Mouse (Mus musculus) cerebellum, postnatal 36 days (tissue): ENCODE results near the gene Sept8.

Experiments used
- DNase-seq, 2 experiments: peaks; one replicate each; pipeline ENCODE4 v3.0.0; 2021 to 2022; ENCODE audit warnings: mixed read lengths in 2 of 2

The Sept8 gene

DNA sequence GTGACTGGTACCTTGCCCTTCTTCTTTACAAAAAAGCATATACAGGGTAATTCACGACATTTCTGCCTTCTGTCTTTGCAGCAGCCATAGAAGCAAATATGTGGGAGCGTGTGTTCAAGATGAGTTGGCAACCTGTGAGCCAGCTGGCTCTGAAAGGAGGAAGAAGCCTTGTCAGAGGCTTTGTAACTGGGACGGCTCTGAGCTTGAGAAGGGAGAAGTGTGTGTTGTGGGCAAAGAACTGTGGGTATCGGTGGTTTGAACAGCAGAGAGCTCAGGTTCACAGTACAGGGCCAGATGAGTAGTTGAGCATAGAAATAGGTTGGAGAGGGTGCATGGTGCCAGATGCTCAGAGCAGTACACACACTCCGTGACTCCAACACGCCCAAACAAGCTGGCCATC lies 22.1 kb upstream of the Sept8 start:
- peak; percentile 29 to 35 for DNase-seq

DNA sequence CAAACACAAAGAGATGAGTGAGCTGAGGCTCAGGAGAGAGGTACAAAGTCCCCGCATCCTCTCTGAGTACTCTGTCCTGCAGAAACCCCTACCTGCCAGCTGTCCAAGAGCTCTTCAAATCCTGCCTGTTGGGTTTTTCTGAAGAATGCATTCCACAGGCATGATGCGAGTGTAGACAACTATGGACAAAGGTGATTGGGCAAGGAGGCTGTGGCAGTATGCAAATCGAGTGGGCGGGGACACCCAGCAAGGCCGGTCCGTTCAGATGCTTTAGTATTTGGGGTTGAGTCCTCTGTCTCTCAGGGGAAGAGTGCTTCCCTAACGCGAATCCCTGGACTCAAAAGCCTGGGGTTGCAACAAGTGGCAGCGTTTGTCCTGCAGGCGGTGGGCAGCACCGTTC lies 18.5 kb upstream of the Sept8 start:
- no peak for DNase-seq

DNA sequence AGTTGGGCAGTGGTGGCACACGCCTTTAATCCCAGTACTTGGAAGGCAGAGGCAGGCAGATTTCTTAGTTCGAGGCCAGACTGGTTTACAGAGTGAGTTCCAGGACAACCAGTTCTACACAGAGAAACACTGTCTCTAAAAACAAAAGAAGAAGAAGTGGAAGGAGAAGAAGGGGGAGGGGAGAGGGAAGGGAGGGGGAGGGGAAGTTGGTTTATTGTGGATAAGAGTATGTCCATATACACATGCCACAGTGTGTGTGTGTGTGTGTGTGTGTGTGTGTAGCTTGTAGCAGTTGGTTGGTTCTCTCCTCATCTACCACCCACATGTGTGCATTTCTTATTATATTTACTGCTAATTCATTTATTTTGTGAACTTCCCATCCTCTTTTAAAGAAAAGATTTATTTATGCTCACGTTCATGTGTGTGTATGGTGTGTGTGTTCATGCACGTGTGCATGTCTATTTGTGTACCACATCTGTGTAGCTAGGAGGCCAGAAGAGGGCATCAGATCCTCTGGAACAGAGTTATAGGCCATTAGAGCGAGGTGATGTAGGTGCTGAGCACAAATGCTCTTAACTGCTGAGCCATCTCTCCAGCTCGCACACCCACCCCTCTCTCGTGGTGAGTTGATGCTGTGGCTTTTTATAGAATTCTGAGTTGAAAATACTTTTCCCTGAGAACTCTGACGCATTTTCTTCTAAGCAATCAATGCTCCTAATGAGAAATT lies 16.9 kb upstream of the Sept8 start:
- no peak for DNase-seq

DNA sequence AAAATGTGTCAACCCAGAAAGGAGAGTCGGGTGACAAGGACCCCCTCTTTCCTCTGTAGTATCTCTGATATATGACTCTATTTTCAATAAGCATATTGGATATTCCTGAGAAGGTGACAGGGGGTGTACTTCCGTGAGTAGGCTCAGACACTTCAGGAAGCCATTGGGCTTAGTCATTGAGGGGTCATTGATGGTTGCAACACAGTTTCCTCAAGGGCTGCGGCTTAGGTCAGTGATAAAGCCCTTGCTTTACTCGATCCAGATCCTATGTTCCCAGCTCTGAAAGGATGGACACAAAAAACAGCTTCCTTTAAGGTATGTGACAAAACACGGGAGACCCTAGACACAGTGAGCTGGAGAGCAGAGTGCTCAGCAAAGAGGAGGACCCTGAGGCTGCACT lies 15.3 kb upstream of the Sept8 start:
- no peak for DNase-seq

GRCm38 (mm10) chr11:53504376-53504775 lies 14.7 kb upstream of the Sept8 start:
- no peak for DNase-seq

- DNase-seq = peak; percentile 89 to 95
These were observed 13.9 kb upstream of the Sept8 start for GRCm38 (mm10) chr11:53505026-53505663.

DNA sequence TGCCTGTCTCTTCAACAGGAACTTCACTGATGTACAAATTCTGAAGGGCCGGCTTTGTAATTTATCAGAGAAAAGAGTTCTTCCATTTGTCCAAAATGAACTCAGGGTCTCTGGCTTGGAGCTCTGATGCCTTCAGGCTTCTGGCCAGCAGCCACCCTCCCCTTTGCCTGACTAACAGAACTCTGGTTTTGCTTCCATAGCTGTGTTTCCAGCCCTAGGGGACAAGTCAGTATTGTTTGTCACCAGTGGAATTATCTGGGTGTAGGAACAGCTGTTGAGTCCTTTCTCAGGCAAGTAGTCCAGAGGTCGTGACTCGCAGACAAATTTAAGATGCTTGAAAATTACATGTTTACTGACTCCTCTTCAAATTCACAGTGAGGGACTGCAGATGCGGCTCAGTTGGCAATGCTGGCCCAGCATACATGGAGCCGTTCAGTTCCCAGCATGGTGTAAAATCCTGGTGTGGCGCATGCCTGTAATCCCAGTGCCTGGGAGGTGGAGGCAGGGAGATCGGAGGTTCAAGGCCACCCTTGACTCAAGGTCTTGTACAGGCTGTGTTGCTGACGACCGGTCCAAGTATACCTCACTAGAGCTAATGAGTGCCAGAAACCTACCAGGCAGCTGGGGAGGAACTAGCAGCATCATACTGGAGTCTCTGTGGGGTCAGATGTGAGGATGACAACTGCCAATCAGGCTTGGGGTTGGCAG lies 11.8 kb upstream of the Sept8 start:
- peak in 1 of 2 experiments; percentile 26 for DNase-seq

DNA sequence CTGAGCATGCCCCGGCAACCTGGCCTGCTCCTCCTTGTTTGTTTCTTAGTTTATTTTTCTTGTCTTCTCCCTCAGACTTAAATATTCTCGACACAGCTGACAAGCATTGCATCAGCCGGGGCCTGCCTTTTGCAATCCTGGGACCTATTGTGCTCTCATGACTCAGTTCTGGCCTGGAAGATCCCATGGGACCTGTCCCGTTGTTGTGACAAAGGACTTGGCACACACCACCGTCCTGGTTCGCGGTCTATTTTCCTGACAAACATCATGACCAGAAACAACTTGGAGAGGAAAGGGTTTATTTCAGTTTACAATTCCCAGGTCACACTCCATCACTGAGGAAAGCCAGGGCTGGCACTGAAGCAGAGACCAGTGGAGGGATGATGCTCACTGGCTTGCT lies 10.9 kb upstream of the Sept8 start:
- peak in 1 of 2 experiments; percentile 30 for DNase-seq

- DNase-seq = no peak
These were observed 10.5 kb upstream of the Sept8 start for GRCm38 (mm10) chr11:53508591-53508990.

DNA sequence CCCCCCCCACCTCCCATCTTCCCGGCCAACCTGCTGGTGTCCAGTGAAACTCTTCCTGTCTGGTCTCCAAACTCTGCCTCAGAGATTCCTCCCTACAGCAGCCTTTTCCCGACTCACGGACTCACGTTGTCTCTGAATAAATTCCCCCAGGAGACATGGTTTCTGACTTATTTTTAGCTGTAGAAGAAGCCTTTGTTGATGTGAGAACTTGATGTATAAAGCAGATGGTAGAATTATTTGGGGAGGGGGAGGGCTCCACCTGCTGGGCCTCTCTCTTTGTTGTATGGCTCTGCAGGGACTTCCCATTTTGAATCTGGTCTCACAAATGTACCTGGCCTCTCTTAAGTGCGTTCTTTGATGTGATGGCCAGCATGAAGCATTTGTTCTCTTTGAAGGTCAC lies 8.7 kb upstream of the Sept8 start:
- DNase-seq = no peak

- DNase-seq = no peak
These were observed 2.1 kb upstream of the Sept8 start for GRCm38 (mm10) chr11:53516775-53517627.

DNA sequence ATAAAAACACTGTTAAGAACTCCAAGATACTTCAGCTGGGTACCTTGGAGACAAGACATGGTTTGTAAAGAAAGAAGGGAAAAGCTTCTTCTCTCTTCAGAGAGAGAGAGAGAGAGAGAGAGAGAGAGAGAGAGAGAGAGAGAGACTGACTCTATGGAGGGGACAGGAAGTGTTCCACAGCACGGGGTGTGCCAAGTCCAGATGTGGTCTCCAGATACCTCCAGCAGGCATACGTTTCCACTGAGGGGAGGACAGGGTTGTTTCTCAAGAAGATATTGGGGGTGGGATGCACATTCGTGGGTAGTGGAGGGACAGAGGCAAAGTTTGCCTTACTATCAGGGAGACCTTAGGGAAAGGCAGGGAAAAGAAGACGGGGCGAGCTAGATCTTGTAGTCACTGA lies 298 bp upstream of the Sept8 start:
- DNase-seq = no peak

GRCm38 (mm10) chr11:53520122-53520978 lies 1.3 kb downstream of the Sept8 start:
- peak; percentile 73 to 75 for DNase-seq

DNA sequence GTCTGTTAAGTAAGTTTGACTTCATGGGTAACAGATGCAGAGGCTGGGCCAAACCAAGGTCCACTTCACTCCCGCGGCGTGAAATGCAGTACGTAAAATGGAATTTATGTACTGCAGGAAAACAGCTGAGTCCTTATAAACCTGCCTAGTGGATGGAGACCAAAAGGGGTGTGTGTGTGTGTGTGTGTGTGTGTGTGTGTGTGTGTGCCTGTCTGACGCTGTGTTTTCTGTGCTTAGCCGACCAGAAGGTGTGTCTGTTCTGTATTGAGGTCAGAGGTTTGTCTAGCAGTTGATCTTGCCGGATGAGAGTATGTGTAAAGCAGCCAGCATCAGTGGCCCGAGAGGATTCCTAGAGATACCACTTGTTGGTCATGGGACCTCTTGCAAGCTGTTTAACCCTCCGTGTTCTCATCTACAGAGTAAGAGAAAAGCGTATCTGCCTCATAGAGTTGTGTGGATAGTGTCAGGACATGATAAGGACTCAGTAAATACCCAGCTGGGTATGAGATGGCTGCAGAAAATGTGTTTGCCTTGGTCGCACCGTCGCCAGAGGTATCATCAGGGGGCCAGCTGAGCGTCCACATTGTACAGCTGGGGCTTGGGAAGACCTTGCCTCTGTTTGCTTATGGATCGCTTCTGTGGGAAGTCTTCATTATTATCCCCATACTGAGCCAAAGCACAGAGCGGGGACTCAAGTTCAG lies 2.2 kb downstream of the Sept8 start:
- peak; percentile 49 to 60 for DNase-seq

- DNase-seq = no peak
These were observed 2.7 kb downstream of the Sept8 start for GRCm38 (mm10) chr11:53521821-53522131.

DNA sequence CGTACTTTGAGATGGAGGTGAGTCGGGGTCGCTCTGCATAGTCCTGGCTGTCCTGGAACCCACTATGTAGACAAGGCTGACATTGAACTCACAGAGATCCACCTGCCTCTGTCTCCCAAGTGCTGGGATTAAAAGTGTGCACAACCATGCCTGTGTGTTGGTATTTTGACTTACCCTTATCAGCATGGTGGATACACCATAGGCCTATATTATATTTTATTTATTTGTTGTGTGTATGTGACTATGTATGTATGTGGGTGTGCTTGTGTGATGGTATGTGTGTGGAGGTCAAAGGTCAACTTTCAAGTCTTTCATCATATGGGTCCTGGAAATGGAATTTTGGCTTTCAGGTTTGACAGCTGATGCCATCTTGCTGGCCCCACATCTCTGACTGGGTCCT lies 3.3 kb downstream of the Sept8 start:
- DNase-seq = no peak

DNA sequence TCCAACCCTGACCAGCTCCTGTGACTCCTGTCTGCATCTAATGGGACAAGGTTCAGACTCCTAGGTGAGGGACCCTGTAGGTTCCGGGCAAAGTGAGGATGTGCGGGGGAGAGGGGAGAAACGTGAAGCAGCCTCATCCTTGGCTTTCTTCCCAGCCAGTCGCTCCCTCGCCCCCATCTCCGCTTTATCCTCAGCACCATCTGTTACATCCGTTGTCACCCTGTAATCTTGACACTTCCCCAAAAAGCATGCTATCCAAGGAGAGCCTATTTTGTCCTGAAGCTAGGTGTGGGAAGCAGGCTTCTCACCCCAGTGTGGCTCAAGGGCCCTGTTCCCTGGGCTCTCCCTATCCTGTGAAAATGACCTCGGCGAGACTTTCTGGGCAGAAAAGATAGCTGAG lies 3.9 kb downstream of the Sept8 start:
- DNase-seq = peak; percentile 78 to 84

GRCm38 (mm10) chr11:53523545-53524405 lies 4.7 kb downstream of the Sept8 start:
- no peak for DNase-seq

GRCm38 (mm10) chr11:53524905-53525304 lies 5.8 kb downstream of the Sept8 start:
- DNase-seq = no peak

GRCm38 (mm10) chr11:53525461-53525860 lies 6.4 kb downstream of the Sept8 start:
- DNase-seq = no peak
